Mouse (Mus musculus) midbrain, embryonic 14.5 days (tissue): ENCODE results near the gene Bfsp1. TPM values are rescaled to one million over a fixed set of nuclear protein-coding genes. Genes with fewer than 3 reads are reported as not detected.
A peak's percentile ranks its signal among the peaks of the same experiment; 100 is the strongest.

Experiments used
- ATAC-seq: fragments of 200-750 bp; cut with Nextera tagmentation; 2 replicates; pipeline ENCODE4 v1.8.0; 2017; ENCODE audit warnings: moderate number of reproducible peaks, moderate library complexity; ENCODE audit not compliant: low FRiP score, low TSS enrichment
- DNase-seq: peaks from one replicate; pipeline ENCODE4 v3.0.0-alpha.2; 2015
- H3K27ac ChIP-seq: fragments of 300-500 bp; sonication (generic); replicated peaks from 2 replicates; pipeline ENCODE4 v1.5.1; 2014; ENCODE audit warnings: mild to moderate bottlenecking, low read depth, low read length, moderate library complexity
- H3K27me3 ChIP-seq: fragments of 300-500 bp; sonication (generic); 2 replicates; pipeline ENCODE4 v1.6.1; 2014; ENCODE audit warnings: low read length, control low read depth, mixed read lengths; ENCODE audit not compliant: control insufficient read depth, insufficient read depth
- H3K36me3 ChIP-seq: fragments of 300-500 bp; sonication (generic); 2 replicates; pipeline ENCODE4 v1.6.1; 2014; ENCODE audit warnings: low read length, control low read depth; ENCODE audit not compliant: control insufficient read depth, insufficient read depth
- H3K4me1 ChIP-seq: fragments of 300-500 bp; sonication (generic); 2 replicates; pipeline ENCODE4 v1.6.1; 2014; ENCODE audit warnings: mild to moderate bottlenecking, antibody characterized with exemption, low read length, control low read depth; ENCODE audit not compliant: control insufficient read depth, insufficient read depth
- H3K4me2 ChIP-seq: fragments of 300-500 bp; sonication (generic); 2 replicates; pipeline ENCODE4 v1.6.1; 2014; ENCODE audit warnings: mild to moderate bottlenecking, low read length, moderate library complexity
- H3K4me3 ChIP-seq: fragments of 300-500 bp; sonication (generic); replicated peaks from 2 replicates; pipeline ENCODE4 v1.5.1; 2014; ENCODE audit warnings: low read depth, low read length
- H3K9ac ChIP-seq: fragments of 300-500 bp; sonication (generic); replicated peaks from 2 replicates; pipeline ENCODE4 v1.6.1; 2014; ENCODE audit warnings: mild to moderate bottlenecking, low read length, moderate library complexity
- H3K9me3 ChIP-seq: fragments of 300-500 bp; sonication (generic); 2 replicates; pipeline ENCODE4 v1.6.1; 2016; ENCODE audit warnings: low read length, control low read depth, mixed read lengths; ENCODE audit not compliant: control insufficient read depth
- WGBS: fragments of 180-500 bp; shearing (Covaris S2); extraction: QIAGEN DNeasy Blood & Tissue Kit; methylation state at CpG from one replicate; pipeline ENCODE4 v1.1.7; 2014; 5-methylcytosine and 5-hydroxymethylcytosine counted together
- polyA plus RNA-seq: library from polyadenylated mRNA; unstranded; fragments of >200 nt; fragmentation: Nextera tagmentation; extraction: Ambion mirVana; gene quantifications from 2 replicates; pipeline ENCODE4 v1.2.1, GENCODE M21; 2014

Bfsp1 gene
- polyA plus RNA-seq: 1.3 and 1.8 TPM in 2 replicates

GRCm38 (mm10) chr2:143862484-143863231 lies at the start of gene Bfsp1:
Gene Bfsp1, minus strand, starts transcription at chr2:143863173.
- Histone ChIP-seq H3K27ac (peak within 1 kb of the TSS; percentile 70), H3K9ac (peak within 1 kb of the TSS; percentile 70), H3K9me3 (no peaks in the 10 kb centered on the region), H3K27me3 (no peaks in the 10 kb centered on the region; the same call in 1 of the 2 replicates), H3K4me2 (peak within 1 kb of the TSS; percentile 69), H3K36me3 (no peaks in the 10 kb centered on the region), H3K4me3 (peak within 1 kb of the TSS; percentile 42), H3K4me1 (peaks cover 5% of the 10 kb centered on the region; the same call in 1 of the 2 replicates)
- ATAC-seq (peak; percentile 87), DNase-seq (peak; percentile 86)
- WGBS: 1% methylated on average over 86 of the region's 86 CpGs

- no peak for ATAC-seq
- DNase-seq: no peak
- 94% methylated on average over 2 of the region's 2 CpGs for WGBS
- H3K4me1 ChIP-seq: peaks cover 12% of the 10 kb centered on the region
- H3K9me3 ChIP-seq: no peaks in the 10 kb centered on the region
- H3K9ac ChIP-seq: no peak overlapping the region
- H3K4me3 ChIP-seq: no peak overlapping the region
- no peaks in the 10 kb centered on the region for H3K36me3 ChIP-seq
- H3K4me2 ChIP-seq: no peak overlapping the region
- H3K27ac ChIP-seq: no peak overlapping the region
- H3K27me3 ChIP-seq: no peaks in the 10 kb centered on the region
These were observed 49.2 kb upstream of the Bfsp1 start for GRCm38 (mm10) chr2:143912199-143912598.

GRCm38 (mm10) chr2:143909230-143909629 lies 46.3 kb upstream of the Bfsp1 start:
- no peak for ATAC-seq
- no peaks in the 10 kb centered on the region for H3K4me1 ChIP-seq
- no peak overlapping the region for H3K4me2 ChIP-seq
- H3K4me3 ChIP-seq: no peak overlapping the region
- H3K9me3 ChIP-seq: no peaks in the 10 kb centered on the region
- no peaks in the 10 kb centered on the region for H3K27me3 ChIP-seq
- no peak overlapping the region for H3K9ac ChIP-seq
- no peak overlapping the region for H3K27ac ChIP-seq
- no peak for DNase-seq
- 86% methylated on average over 2 of the region's 2 CpGs for WGBS
- no peaks in the 10 kb centered on the region for H3K36me3 ChIP-seq

GRCm38 (mm10) chr2:143904896-143905295 lies 41.9 kb upstream of the Bfsp1 start:
- Histone ChIP-seq H3K9me3 (no peaks in the 10 kb centered on the region), H3K27me3 (no peaks in the 10 kb centered on the region), H3K9ac (no peak overlapping the region), H3K4me3 (no peak overlapping the region), H3K4me2 (no peak overlapping the region), H3K36me3 (no peaks in the 10 kb centered on the region), H3K4me1 (no peaks in the 10 kb centered on the region), H3K27ac (no peak overlapping the region)
- ATAC-seq (no peak), DNase-seq (no peak)
- 90% methylated on average over 5 of the region's 5 CpGs for WGBS

- H3K27me3 ChIP-seq: no peaks in the 10 kb centered on the region
- no peak overlapping the region for H3K4me2 ChIP-seq
- H3K9ac ChIP-seq: no peak overlapping the region
- no peak for DNase-seq
- no peaks in the 10 kb centered on the region for H3K9me3 ChIP-seq
- no peak for ATAC-seq
- H3K4me3 ChIP-seq: no peak overlapping the region
- WGBS: 88% methylated on average over 9 of the region's 9 CpGs
- H3K4me1 ChIP-seq: no peaks in the 10 kb centered on the region
- no peaks in the 10 kb centered on the region for H3K36me3 ChIP-seq
- H3K27ac ChIP-seq: no peak overlapping the region
These were observed 40.5 kb upstream of the Bfsp1 start for GRCm38 (mm10) chr2:143903376-143904045.

GRCm38 (mm10) chr2:143900821-143901351 lies 37.9 kb upstream of the Bfsp1 start:
- DNase-seq (peak; percentile 8), ATAC-seq (no peak)
- WGBS: 82% methylated on average over 5 of the region's 5 CpGs
- Histone ChIP-seq H3K4me2 (no peak overlapping the region), H3K4me3 (no peak overlapping the region), H3K27ac (no peak overlapping the region), H3K36me3 (no peaks in the 10 kb centered on the region), H3K9ac (no peak overlapping the region), H3K9me3 (no peaks in the 10 kb centered on the region), H3K27me3 (no peaks in the 10 kb centered on the region), H3K4me1 (no peaks in the 10 kb centered on the region)

- no peaks in the 10 kb centered on the region for H3K27me3 ChIP-seq
- H3K9ac ChIP-seq: no peak overlapping the region
- H3K36me3 ChIP-seq: no peaks in the 10 kb centered on the region
- no peaks in the 10 kb centered on the region for H3K9me3 ChIP-seq
- DNase-seq (no peak), ATAC-seq (no peak)
- no peak overlapping the region for H3K4me3 ChIP-seq
- no peak overlapping the region for H3K27ac ChIP-seq
- no peak overlapping the region for H3K4me2 ChIP-seq
- 91% methylated on average over 9 of the region's 9 CpGs for WGBS
- no peaks in the 10 kb centered on the region for H3K4me1 ChIP-seq
These were observed 36.7 kb upstream of the Bfsp1 start for GRCm38 (mm10) chr2:143899470-143900220.

GRCm38 (mm10) chr2:143891302-143892048 lies 28.5 kb upstream of the Bfsp1 start:
- no peaks in the 10 kb centered on the region for H3K4me1 ChIP-seq
- no peak overlapping the region for H3K4me3 ChIP-seq
- H3K9me3 ChIP-seq: no peaks in the 10 kb centered on the region
- H3K27me3 ChIP-seq: no peaks in the 10 kb centered on the region
- H3K4me2 ChIP-seq: no peak overlapping the region
- no peak overlapping the region for H3K27ac ChIP-seq
- WGBS: 91% methylated on average over 10 of the region's 10 CpGs
- no peaks in the 10 kb centered on the region for H3K36me3 ChIP-seq
- no peak for ATAC-seq
- no peak for DNase-seq
- H3K9ac ChIP-seq: no peak overlapping the region
